Mouse (Mus musculus): ENCODE results near the gene Syn3. TPM values are rescaled to one million over a fixed set of nuclear protein-coding genes. Genes with fewer than 3 reads are reported as not detected.

Syn3 gene
- polyA plus RNA-seq, 1 experiment = 0.75 TPM

DNA sequence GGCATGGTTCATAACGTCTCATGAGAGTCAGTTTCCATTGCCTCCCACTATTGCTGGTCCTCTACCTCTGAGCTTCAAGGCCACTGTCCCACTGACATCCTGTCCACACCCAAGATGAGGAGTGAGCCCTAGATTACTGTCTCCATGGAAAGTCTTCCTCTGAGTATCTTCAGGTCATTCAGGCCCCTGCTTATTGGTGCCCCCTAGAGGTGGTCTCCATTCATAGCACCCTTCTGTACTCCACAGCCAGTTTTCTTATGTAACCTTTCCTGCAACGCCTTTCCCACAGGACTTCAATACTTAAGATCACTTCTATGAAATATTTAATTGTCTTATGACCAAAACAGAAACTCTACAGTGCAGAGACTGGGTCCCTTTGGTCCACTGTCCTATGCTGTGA, 80.4 kb downstream of the Syn3 start:
- no peak overlapping the region for H3K27ac ChIP-seq (ENCODE audit: insufficient read depth, low read depth, low read length)
- 58% methylated on average over 2 of the region's 2 CpGs for WGBS
- H3K36me3 ChIP-seq (ENCODE audit: control insufficient read depth, insufficient read depth, low read length) = no peaks in the 10 kb centered on the region
- H3K27me3 ChIP-seq (ENCODE audit: control insufficient read depth, insufficient read depth, low read length) = no peaks in the 10 kb centered on the region
- H3K4me3 ChIP-seq (ENCODE audit: low read depth, low read length) = no peak overlapping the region
- no peaks in the 10 kb centered on the region for H3K4me1 ChIP-seq (ENCODE audit: control insufficient read depth, insufficient read depth, insufficient read length, low read length)
- TF ChIP-seq CTCF (IDR thresholded peaks at IDR 0.05; ENCODE audit: extremely low read depth, insufficient read length, insufficient replicate concordance, low read depth, low read length) (no peak), POLR2A (IDR thresholded peaks at IDR 0.05; ENCODE audit: low read depth, low read length) (no peak)

GRCm38 (mm10) chr10:86416806-86417205, 81.9 kb downstream of the Syn3 start:
- Histone ChIP-seq H3K27ac (ENCODE audit: insufficient read depth, low read depth, low read length) (no peak overlapping the region), H3K4me3 (ENCODE audit: low read depth, low read length) (no peak overlapping the region), H3K27me3 (ENCODE audit: control insufficient read depth, insufficient read depth, low read length) (no peaks in the 10 kb centered on the region), H3K36me3 (ENCODE audit: control insufficient read depth, insufficient read depth, low read length) (no peaks in the 10 kb centered on the region), H3K4me1 (ENCODE audit: control insufficient read depth, insufficient read depth, insufficient read length, low read length) (no peaks in the 10 kb centered on the region)
- TF ChIP-seq POLR2A (IDR thresholded peaks at IDR 0.05; ENCODE audit: low read depth, low read length) (no peak), CTCF (IDR thresholded peaks at IDR 0.05; ENCODE audit: extremely low read depth, insufficient read length, insufficient replicate concordance, low read depth, low read length) (no peak)
- WGBS = 78% methylated on average over 8 of the region's 8 CpGs

GRCm38 (mm10) chr10:86410868-86411267, 87.8 kb downstream of the Syn3 start:
- no peaks in the 10 kb centered on the region for H3K36me3 ChIP-seq (ENCODE audit: control insufficient read depth, insufficient read depth, low read length)
- TF ChIP-seq POLR2A (IDR thresholded peaks at IDR 0.05; ENCODE audit: low read depth, low read length) = no peak
- TF ChIP-seq CTCF (IDR thresholded peaks at IDR 0.05; ENCODE audit: extremely low read depth, insufficient read length, insufficient replicate concordance, low read depth, low read length) = no peak

GRCm38 (mm10) chr10:86406952-86407351, 91.7 kb downstream of the Syn3 start:
- Histone ChIP-seq H3K27me3 (ENCODE audit: control insufficient read depth, insufficient read depth, low read length) (no peaks in the 10 kb centered on the region), H3K4me1 (ENCODE audit: control insufficient read depth, insufficient read depth, insufficient read length, low read length) (no peaks in the 10 kb centered on the region), H3K4me3 (ENCODE audit: low read depth, low read length) (no peak overlapping the region), H3K27ac (ENCODE audit: insufficient read depth, low read depth, low read length) (no peak overlapping the region), H3K36me3 (ENCODE audit: control insufficient read depth, insufficient read depth, low read length) (no peaks in the 10 kb centered on the region)
- 60% methylated on average over 4 of the region's 4 CpGs for WGBS
- TF ChIP-seq POLR2A (IDR thresholded peaks at IDR 0.05; ENCODE audit: low read depth, low read length) = no peak
- no peak for TF ChIP-seq CTCF (IDR thresholded peaks at IDR 0.05; ENCODE audit: extremely low read depth, insufficient read length, insufficient replicate concordance, low read depth, low read length)

More at GRCm38 (mm10) chr10:86410868-86411267, 87.8 kb downstream of the Syn3 start:
- Histone ChIP-seq H3K27ac (ENCODE audit: insufficient read depth, low read depth, low read length) (no peak overlapping the region), H3K27me3 (ENCODE audit: control insufficient read depth, insufficient read depth, low read length) (no peaks in the 10 kb centered on the region), H3K4me1 (ENCODE audit: control insufficient read depth, insufficient read depth, insufficient read length, low read length) (no peaks in the 10 kb centered on the region), H3K4me3 (ENCODE audit: low read depth, low read length) (no peak overlapping the region)
- 83% methylated on average over 6 of the region's 6 CpGs for WGBS

- Histone ChIP-seq H3K27me3 (ENCODE audit: control insufficient read depth, insufficient read depth, low read length) (no peaks in the 10 kb centered on the region), H3K36me3 (ENCODE audit: control insufficient read depth, insufficient read depth, low read length) (no peaks in the 10 kb centered on the region), H3K4me3 (ENCODE audit: low read depth, low read length) (no peak overlapping the region), H3K4me1 (ENCODE audit: control insufficient read depth, insufficient read depth, insufficient read length, low read length) (no peaks in the 10 kb centered on the region), H3K27ac (ENCODE audit: insufficient read depth, low read depth, low read length) (no peak overlapping the region)
- TF ChIP-seq POLR2A (IDR thresholded peaks at IDR 0.05; ENCODE audit: low read depth, low read length) (no peak), CTCF (IDR thresholded peaks at IDR 0.05; ENCODE audit: extremely low read depth, insufficient read length, insufficient replicate concordance, low read depth, low read length) (no peak)
- 57% methylated on average over 2 of the region's 2 CpGs for WGBS
Observed at GRCm38 (mm10) chr10:86398347-86398720, 100.4 kb downstream of the Syn3 start.

- WGBS = 84% methylated on average over 4 of the region's 4 CpGs
- H3K27me3 ChIP-seq (ENCODE audit: control insufficient read depth, insufficient read depth, low read length) = no peaks in the 10 kb centered on the region
- H3K4me3 ChIP-seq (ENCODE audit: low read depth, low read length) = no peak overlapping the region
- no peaks in the 10 kb centered on the region for H3K4me1 ChIP-seq (ENCODE audit: control insufficient read depth, insufficient read depth, insufficient read length, low read length)
- no peaks in the 10 kb centered on the region for H3K36me3 ChIP-seq (ENCODE audit: control insufficient read depth, insufficient read depth, low read length)
- TF ChIP-seq CTCF (IDR thresholded peaks at IDR 0.05; ENCODE audit: extremely low read depth, insufficient read length, insufficient replicate concordance, low read depth, low read length) (no peak), POLR2A (IDR thresholded peaks at IDR 0.05; ENCODE audit: low read depth, low read length) (no peak)
- no peak overlapping the region for H3K27ac ChIP-seq (ENCODE audit: insufficient read depth, low read depth, low read length)
Observed at GRCm38 (mm10) chr10:86397577-86398346, 100.9 kb downstream of the Syn3 start.

GRCm38 (mm10) chr10:86392399-86392798, 106.3 kb downstream of the Syn3 start:
- no peak for TF ChIP-seq CTCF (IDR thresholded peaks at IDR 0.05; ENCODE audit: extremely low read depth, insufficient read length, insufficient replicate concordance, low read depth, low read length)
- no peak for TF ChIP-seq POLR2A (IDR thresholded peaks at IDR 0.05; ENCODE audit: low read depth, low read length)
- no peak overlapping the region for H3K4me3 ChIP-seq (ENCODE audit: low read depth, low read length)
- H3K4me1 ChIP-seq (ENCODE audit: control insufficient read depth, insufficient read depth, insufficient read length, low read length) = no peaks in the 10 kb centered on the region; the same call in 1 of the 2 replicates
- H3K27ac ChIP-seq (ENCODE audit: insufficient read depth, low read depth, low read length) = no peak overlapping the region
- no peaks in the 10 kb centered on the region for H3K27me3 ChIP-seq (ENCODE audit: control insufficient read depth, insufficient read depth, low read length)
- H3K36me3 ChIP-seq (ENCODE audit: control insufficient read depth, insufficient read depth, low read length) = no peaks in the 10 kb centered on the region
- WGBS = 66% methylated on average over 3 of the region's 3 CpGs

Measured in small intestine, adult 2 months (tissue).